Mouse (Mus musculus): Measurements from ENCODE around the gene Lyz2.
"Not testable (repeated sequence)": the region's sequence is repeated elsewhere in the genome, so short reads cannot be mapped to it uniquely, and the experiment has no call there.

DNA sequence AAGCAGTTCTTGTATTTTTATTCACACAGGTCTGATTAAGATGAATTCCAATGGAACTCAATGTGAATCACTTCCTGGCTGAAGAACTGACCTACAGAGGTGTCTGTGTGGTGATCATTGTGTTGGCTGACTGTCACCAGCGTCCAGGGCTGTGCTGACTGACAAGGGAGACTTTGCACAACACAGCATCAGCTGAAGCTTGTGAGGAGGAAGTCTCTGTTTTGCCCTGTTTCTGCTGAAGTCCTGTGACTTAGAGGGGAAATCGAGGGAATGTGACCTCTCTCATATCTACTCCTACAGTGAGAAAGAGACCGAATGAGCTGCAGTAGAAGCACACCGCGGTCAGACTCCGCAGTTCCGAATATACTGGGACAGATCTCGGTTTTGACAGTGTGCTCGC is 4.3 kb downstream of the Lyz2 start:
- TF ChIP-seq CTCF (conservative IDR thresholded peaks at IDR 0.05; ENCODE audit: low read length); NANOG (IDR thresholded peaks at IDR 0.05; ENCODE audit: borderline replicate concordance, low read length); POU5F1 (IDR thresholded peaks at IDR 0.05; ENCODE audit: borderline replicate concordance, low read length): not testable (repeated sequence)

Data from E14TG2a.4 (cell line).